Mouse (Mus musculus) hindbrain, embryonic 13.5 days (tissue): ENCODE results near the gene Zfp414. TPM values are rescaled to one million over a fixed set of nuclear protein-coding genes. Genes with fewer than 3 reads are reported as not detected.

Experiments
- ATAC-seq: fragments of 200-750 bp; cut with Nextera tagmentation; 2 replicates; pipeline ENCODE4 v1.8.0; 2017; ENCODE audit warnings: moderate TSS enrichment; ENCODE audit not compliant: low FRiP score
- H3K27ac ChIP-seq: fragments of 300-500 bp; sonication (generic); 2 replicates; pipeline ENCODE4 v1.5.1; 2015; ENCODE audit warnings: inconsistent platforms, mild to moderate bottlenecking, moderate library complexity
- H3K27me3 ChIP-seq: fragments of 300-500 bp; sonication (generic); 2 replicates; pipeline ENCODE4 v1.6.1; 2015; ENCODE audit warnings: mild to moderate bottlenecking, inconsistent platforms
- H3K36me3 ChIP-seq: fragments of 300-500 bp; sonication (generic); 2 replicates; pipeline ENCODE4 v1.6.1; 2015; ENCODE audit warnings: mild to moderate bottlenecking, inconsistent platforms
- H3K4me1 ChIP-seq: fragments of 300-500 bp; sonication (generic); replicated peaks from 2 replicates; pipeline ENCODE4 v1.6.1; 2015; ENCODE audit warnings: inconsistent platforms
- H3K4me2 ChIP-seq: fragments of 300-500 bp; sonication (generic); 2 replicates; pipeline ENCODE4 v1.6.1; 2015; ENCODE audit warnings: inconsistent platforms, mild to moderate bottlenecking, moderate library complexity
- H3K4me3 ChIP-seq: fragments of 300-500 bp; sonication (generic); 2 replicates; pipeline ENCODE4 v1.5.1; 2015; ENCODE audit warnings: mild to moderate bottlenecking, inconsistent platforms
- H3K9ac ChIP-seq: fragments of 300-500 bp; sonication (generic); 2 replicates; pipeline ENCODE4 v1.6.1; 2015; ENCODE audit warnings: mild to moderate bottlenecking, inconsistent platforms
- H3K9me3 ChIP-seq: fragments of 300-500 bp; sonication (generic); 2 replicates; pipeline ENCODE4 v1.6.1; 2016; ENCODE audit warnings: inconsistent platforms
- WGBS: fragments of 180-500 bp; shearing (Covaris S2); methylation state at CpG from one replicate; pipeline ENCODE4 v1.1.7; 2015; 5-methylcytosine and 5-hydroxymethylcytosine counted together
- polyA plus RNA-seq: library from polyadenylated mRNA; unstranded; fragments of >200 nt; fragmentation: Nextera tagmentation; extraction: Ambion mirVana; gene quantifications from 2 replicates; pipeline ENCODE4 v1.2.1, GENCODE M21; 2015

Gene Zfp414
- polyA plus RNA-seq, 1 experiment from 2014 or later, result 68.9 TPM

- peaks cover 11% of the 10 kb centered on the region for H3K4me1 ChIP-seq
- H3K9ac ChIP-seq, result no peak overlapping the region
- peaks cover 19% of the 10 kb centered on the region for H3K36me3 ChIP-seq
- 78% methylated on average over 1 of the region's 1 CpGs for WGBS
- no peak overlapping the region for H3K4me3 ChIP-seq
- H3K27ac ChIP-seq, result no peak overlapping the region
- H3K27me3 ChIP-seq, result no peaks in the 10 kb centered on the region
- no peak for ATAC-seq
- H3K4me2 ChIP-seq, result no peak overlapping the region
- H3K9me3 ChIP-seq, result no peaks in the 10 kb centered on the region
Observed at GRCm38 (mm10) chr17:33673837-33674236, 44.9 kb downstream of the Zfp414 start.

- Histone ChIP-seq H3K27ac (no peak overlapping the region), H3K36me3 (peaks cover 19% of the 10 kb centered on the region), H3K9me3 (no peaks in the 10 kb centered on the region), H3K9ac (no peak overlapping the region), H3K27me3 (no peaks in the 10 kb centered on the region), H3K4me2 (no peak overlapping the region), H3K4me1 (0 out of 2 replicates have a peak, but pooled peaks cover 4% of the 10 kb centered on the region), H3K4me3 (no peak overlapping the region)
- ATAC-seq, result no peak
Observed at GRCm38 (mm10) chr17:33675452-33675851, 46.6 kb downstream of the Zfp414 start.

- H3K9me3 ChIP-seq, result no peaks in the 10 kb centered on the region
- no peak overlapping the region for H3K4me3 ChIP-seq
- no peak overlapping the region for H3K9ac ChIP-seq
- no peak overlapping the region for H3K4me2 ChIP-seq
- peaks cover 9% of the 10 kb centered on the region for H3K4me1 ChIP-seq
- no peaks in the 10 kb centered on the region for H3K27me3 ChIP-seq
- H3K36me3 ChIP-seq, result peaks cover 19% of the 10 kb centered on the region
- H3K27ac ChIP-seq, result no peak overlapping the region
- WGBS, result 95% methylated on average over 2 of the region's 2 CpGs
- ATAC-seq, result no peak
Observed at GRCm38 (mm10) chr17:33676086-33676485, 47.2 kb downstream of the Zfp414 start.

- ATAC-seq, result no peak
- Histone ChIP-seq H3K4me3 (no peak overlapping the region), H3K4me2 (no peak overlapping the region), H3K4me1 (peaks cover 36% of the 10 kb centered on the region), H3K27ac (no peak overlapping the region), H3K27me3 (no peaks in the 10 kb centered on the region), H3K9ac (no peak overlapping the region), H3K36me3 (peaks cover 15% of the 10 kb centered on the region), H3K9me3 (no peaks in the 10 kb centered on the region)
Observed at GRCm38 (mm10) chr17:33678771-33679170, 49.9 kb downstream of the Zfp414 start.

Other genes with a start within 250 kb of the Zfp414 start
- 15.7 and 17.0 TPM in 2 replicates for gene Zfp101, start 234.4 kb upstream of the Zfp414 start, polyA plus RNA-seq
- gene Actl9, start 196.2 kb upstream of the Zfp414 start, polyA plus RNA-seq, result not detected in 2 replicates
- gene Adamts10, start 104.9 kb upstream of the Zfp414 start, polyA plus RNA-seq, result 48.0 and 48.3 TPM in 2 replicates
- 1.8 and 2.4 TPM in 2 replicates for gene Myo1f, start 73.4 kb upstream of the Zfp414 start, polyA plus RNA-seq
- gene Pram1, start 9.0 kb downstream of the Zfp414 start, polyA plus RNA-seq, result 0.49 and 0.83 TPM in 2 replicates
- gene Hnrnpm, start 57.8 kb downstream of the Zfp414 start, polyA plus RNA-seq, result 241 and 245 TPM in 2 replicates
- 68.4 and 69.1 TPM in 2 replicates for gene March2, start 89.6 kb downstream of the Zfp414 start, polyA plus RNA-seq
- 494 and 549 TPM in 2 replicates for gene Rab11b, start 131.4 kb downstream of the Zfp414 start, polyA plus RNA-seq
- gene Angptl4, start 152.7 kb downstream of the Zfp414 start, polyA plus RNA-seq, result 23.5 and 24.7 TPM in 2 replicates
- gene Kank3, start 181.4 kb downstream of the Zfp414 start, polyA plus RNA-seq, result 37.4 and 40.5 TPM in 2 replicates
- gene Rps28, start 195.5 kb downstream of the Zfp414 start, polyA plus RNA-seq, result 683 and 734 TPM in 2 replicates
- gene Ndufa7, start 195.5 kb downstream of the Zfp414 start, polyA plus RNA-seq, result 497 and 540 TPM in 2 replicates
- gene Cd320, start 214.0 kb downstream of the Zfp414 start, polyA plus RNA-seq, result 59.0 and 60.3 TPM in 2 replicates
- gene Gm7029, start 244.7 kb downstream of the Zfp414 start, polyA plus RNA-seq, result not detected in 2 replicates